Mouse (Mus musculus) ES-E14 (cell line): ENCODE measurements around the gene Dennd4c.

Source experiments
- HCFC1 ChIP-seq: IDR thresholded peaks from 2 replicates; pipeline ENCODE4 v1.6.1; 2012; ENCODE audit warnings: low read length, inconsistent platforms, borderline replicate concordance; ENCODE audit not compliant: insufficient read depth
- ZC3H11A ChIP-seq: IDR thresholded peaks from 2 replicates; pipeline ENCODE4 v1.6.1; 2012; ENCODE audit warnings: low read depth, mild to moderate bottlenecking, inconsistent platforms, low read length, borderline replicate concordance
- ZNF384 ChIP-seq: IDR thresholded peaks from 2 replicates; pipeline ENCODE4 v1.6.1; 2012; ENCODE audit warnings: low read depth, low read length, inconsistent platforms

DNA sequence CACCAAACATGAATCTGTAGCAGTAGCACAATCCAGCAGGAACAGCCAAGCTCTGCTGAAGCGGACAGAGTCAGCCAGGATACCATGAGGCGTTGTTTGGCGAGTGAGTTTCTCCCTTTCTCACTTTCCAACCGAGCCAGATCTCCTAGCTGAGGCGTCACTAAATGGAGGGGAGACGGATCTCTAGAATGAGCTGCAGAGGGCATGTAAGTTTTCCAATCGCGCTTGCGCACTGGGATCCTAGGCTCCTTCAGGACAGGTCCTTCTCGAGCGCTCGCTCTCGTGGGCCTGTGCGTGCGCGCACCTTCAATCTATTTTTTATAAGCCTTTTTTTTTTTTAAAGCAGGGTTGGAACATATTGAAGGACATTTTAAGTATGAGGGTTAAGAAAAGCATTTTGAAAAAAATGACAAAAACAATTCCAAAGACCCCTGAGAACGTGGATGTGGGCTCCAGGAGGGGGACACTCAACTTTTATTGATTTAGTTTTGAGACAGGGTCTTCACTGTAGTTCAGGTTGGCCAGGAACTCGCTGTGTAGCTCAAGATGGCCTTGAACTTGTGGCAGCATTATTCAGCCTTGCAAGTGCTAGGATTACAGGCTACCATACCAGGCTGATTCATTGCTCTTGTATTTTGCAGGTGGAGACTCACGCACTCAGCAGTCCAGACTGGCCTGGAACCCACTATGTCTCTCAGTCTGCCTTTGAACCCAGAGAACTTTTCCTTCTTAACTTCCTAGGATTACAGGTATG lies 14.1 kb upstream of the Dennd4c start:
- TF ChIP-seq ZNF384 = 0 out of 2 replicates have a peak, but pooled peaks have one; percentile 39
- no peak for TF ChIP-seq HCFC1
- TF ChIP-seq ZC3H11A = no peak
